Mouse (Mus musculus) kidney, adult 9 months (tissue): Measurements from ENCODE around the gene Babam2.
"Not testable (repeated sequence)": the region's sequence is repeated elsewhere in the genome, so short reads cannot be mapped to it uniquely, and the experiment has no call there.

Experiments
- DNase-seq: peaks from one replicate; pipeline ENCODE4 v3.0.0; 2022

Babam2 gene

GRCm38 (mm10) chr5:31792338-31792737, 94.9 kb downstream of the Babam2 start:
- DNase-seq = no peak

DNA sequence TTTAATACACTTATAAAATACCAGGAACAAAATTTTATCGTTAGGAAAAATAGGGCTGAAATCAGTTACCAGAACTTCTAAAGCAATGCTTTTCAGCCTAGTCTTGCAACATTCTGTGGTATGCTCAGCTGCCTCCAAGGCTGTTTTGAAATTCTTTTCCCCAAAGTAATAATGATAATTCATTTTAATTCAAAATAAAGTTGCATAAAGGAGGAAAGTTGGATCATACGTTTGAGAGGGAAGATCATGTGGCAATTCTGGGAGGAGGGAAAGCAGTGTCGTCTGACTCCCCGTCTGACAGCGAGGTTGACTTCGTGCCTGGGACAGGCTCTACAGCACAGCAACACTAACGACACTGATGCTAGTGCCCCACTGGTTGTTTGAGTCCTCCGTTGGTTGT, 95.4 kb downstream of the Babam2 start:
- no peak for DNase-seq

DNA sequence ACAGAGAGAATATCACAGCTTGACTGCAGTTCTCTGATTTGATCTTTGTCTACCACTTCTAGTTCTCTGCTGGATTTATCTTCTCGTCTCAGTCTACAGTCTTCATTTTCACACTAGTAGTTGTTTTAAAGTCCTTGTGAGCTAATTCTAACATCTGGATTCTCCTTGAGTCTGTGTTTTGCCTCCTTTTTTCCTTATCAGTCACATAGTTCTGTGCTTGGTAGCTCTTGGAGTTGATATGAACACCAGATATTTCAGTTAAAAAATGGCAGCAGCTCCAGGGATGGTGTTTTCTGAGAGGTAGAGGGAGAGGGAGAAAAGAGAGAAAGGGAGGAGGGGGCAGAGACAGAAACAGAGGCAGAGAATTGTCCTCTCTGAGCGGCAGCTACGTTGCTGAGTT, 97.9 kb downstream of the Babam2 start:
- DNase-seq = no peak

DNA sequence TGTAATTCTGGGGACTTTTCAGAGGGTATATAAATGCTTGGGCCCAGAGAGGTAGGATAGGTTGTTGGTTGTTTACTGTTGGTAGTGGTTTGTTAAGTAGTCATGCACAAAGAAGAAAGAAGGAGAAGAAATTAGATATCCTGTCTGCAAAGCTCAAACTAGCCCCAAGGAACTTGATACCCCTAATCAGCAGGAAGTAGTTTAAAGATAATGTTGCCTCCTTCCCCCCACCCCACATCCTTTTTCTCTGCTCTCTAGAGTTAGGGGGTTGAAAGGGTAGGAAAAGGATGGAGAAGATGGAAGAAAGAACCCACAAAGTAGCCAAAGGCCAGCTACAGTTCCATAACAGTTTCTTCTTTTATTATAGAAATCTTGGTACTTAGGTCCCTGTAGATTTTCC, 99.5 kb downstream of the Babam2 start:
- DNase-seq = no peak

DNA sequence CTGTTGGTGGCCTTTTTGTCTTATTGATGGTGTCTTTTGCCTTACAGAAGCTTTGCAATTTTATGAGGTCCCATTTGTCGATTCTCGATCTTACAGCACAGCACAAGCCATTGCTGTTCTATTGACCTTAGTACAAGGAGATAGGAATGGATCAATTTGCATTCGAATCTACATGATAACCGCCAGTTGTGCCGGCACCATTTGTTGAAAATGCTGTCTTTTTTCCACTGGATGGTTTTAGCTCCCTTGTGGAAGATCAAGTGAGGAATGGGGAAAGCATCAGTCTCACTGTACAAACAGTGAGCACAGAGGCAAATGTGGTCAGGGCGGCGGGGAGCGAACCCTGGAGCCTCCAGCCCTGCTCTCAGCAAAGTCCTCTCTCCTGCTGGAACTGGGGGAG, 106.7 kb downstream of the Babam2 start:
- not testable (repeated sequence) for DNase-seq

- DNase-seq = no peak
Measured at GRCm38 (mm10) chr5:31804751-31805150, 107.3 kb downstream of the Babam2 start.

GRCm38 (mm10) chr5:31807312-31807711, 109.8 kb downstream of the Babam2 start:
- no peak for DNase-seq

DNA sequence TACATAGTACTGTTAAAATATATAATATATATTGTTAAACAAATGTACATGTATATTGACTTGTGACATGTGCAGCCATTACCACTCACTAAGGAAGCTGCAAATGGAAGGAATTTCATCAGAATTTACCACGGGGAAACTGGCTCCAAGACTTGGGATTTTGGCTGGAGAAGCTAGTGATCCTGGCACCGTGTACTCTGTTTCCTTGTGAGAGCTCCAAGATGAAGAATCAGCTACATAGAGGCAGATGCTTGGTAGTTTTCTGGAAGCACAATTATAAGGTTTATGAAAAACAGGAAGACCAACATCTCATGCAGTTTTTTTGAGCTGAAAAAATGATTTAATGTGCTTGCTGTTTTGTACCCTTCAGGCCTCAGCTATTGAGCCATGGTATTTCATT, 110.8 kb downstream of the Babam2 start:
- no peak for DNase-seq

GRCm38 (mm10) chr5:31810796-31811662, 113.5 kb downstream of the Babam2 start:
- DNase-seq = peak; percentile 93

DNA sequence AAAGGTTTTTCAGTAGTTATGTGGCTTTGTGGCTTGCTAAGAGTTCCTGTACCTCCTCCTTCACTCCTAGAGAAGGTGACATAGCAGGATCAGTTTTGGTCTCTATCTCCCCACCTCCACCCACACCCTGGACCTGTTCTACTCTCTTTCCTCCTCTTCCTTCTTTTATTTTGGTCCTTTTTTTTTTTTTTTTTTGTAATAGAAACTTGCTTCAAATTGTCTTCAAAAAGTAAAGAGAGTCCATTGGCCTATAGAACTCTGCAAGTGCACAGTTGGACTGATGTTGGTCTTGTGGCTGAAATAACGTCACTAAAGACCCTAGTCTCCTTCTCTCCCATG, 114.1 kb downstream of the Babam2 start:
- no peak for DNase-seq

GRCm38 (mm10) chr5:31813156-31813675, 115.7 kb downstream of the Babam2 start:
- no peak for DNase-seq

- no peak for DNase-seq
Measured at GRCm38 (mm10) chr5:31814068-31814467, 116.6 kb downstream of the Babam2 start.

GRCm38 (mm10) chr5:31815129-31815528, 117.6 kb downstream of the Babam2 start:
- DNase-seq = no peak

DNA sequence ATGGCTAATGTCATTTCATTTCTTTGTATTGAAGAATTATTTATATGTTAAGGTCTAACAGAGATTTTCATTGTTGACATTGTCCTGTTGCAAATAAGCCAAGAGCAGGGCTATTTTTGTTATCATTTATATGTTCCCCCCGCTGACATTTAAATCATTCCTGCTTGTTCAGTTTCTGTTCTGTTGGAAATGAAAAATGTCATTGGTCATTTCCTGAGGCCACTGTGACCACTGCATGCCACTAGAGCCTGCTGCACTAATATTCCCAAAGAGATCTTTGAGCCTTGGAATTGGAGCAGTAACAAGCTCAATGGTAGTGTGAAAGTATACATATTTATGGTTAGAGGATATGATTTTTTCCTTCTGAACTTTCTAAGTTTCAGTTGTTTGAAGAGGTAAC, 118.6 kb downstream of the Babam2 start:
- DNase-seq = peak; percentile 42

DNA sequence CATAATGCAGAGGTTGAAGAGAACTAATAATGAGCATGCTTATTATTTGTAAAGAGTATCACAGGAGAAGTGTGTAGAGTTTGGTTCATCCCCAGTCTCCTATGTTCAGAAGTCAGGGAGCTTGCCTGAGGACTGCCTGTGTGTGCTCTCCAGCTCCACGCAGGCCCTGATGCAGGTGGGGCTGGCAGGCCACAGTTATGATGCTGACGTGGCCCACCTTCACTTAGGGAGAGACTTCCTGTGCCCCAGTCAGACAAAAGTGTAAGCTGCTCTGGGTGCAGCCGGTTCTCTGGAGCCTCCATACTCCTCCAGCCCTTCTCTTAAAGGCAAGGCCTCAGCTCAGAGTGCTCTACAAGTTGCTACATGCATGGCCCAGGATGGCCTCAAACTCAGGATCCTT, 123.3 kb downstream of the Babam2 start:
- DNase-seq = no peak

DNA sequence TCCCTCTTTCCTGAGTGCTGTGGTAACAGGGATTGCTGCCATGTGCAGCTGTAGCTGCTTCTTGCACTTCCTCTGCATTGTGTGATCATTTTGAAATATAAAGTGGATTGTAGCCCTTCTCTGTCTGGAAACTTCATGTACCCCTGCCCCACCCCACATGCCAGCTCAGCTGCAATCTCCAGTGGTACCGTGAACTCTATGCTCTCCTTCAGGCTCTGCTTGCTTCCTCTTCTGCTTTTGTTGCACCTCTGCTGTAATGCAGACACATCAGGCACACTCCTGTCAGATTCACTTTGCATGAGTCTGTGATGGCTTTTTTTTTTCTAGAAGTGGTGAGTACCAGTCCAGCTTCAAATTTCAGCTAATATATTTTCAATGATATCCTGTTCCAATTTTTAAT, 123.7 kb downstream of the Babam2 start:
- DNase-seq = no peak

DNA sequence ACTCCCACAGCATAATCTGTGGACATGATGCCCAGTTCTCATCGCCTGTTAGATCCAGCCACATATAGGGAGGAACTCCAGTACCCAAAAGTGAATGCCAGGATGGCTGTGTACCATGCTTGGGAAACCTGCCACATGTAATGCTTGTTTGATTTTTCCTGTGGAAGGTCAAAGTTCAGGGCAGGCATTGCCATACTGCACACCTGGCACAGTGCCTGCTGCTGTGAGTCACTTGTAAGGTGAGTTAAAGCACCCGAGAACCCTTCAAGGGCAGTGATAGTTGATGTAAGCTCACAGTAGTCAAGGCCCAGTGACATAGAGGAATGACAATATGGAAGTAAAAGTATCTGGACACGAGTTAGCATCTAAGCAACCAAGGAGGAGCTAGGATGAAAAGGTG, 126.2 kb downstream of the Babam2 start:
- no peak for DNase-seq

- no peak for DNase-seq
Measured at GRCm38 (mm10) chr5:31824126-31824525, 126.6 kb downstream of the Babam2 start.

DNA sequence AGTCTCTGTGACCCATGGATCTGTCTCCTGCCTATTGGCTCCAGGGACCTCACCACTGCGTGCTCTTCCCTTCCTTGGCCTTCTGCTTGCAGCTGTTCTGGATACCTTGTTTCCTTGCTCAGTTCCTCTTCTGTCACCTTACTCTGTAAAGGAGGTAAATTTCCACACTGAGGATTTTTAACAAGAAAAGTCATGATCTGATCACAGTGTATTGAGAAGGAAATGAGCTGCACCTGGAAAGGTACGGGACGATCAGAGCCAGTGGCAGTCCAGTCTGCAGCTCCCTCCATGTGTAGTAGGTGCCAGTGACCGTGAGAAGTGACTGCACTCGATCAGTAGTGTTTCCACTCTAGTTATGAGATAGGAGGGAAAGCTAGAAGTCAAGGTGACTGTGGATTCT, 129.8 kb downstream of the Babam2 start:
- no peak for DNase-seq

- DNase-seq = no peak
Measured at GRCm38 (mm10) chr5:31827896-31828295, 130.4 kb downstream of the Babam2 start.

- DNase-seq = no peak
Measured at GRCm38 (mm10) chr5:31828747-31829146, 131.3 kb downstream of the Babam2 start.

DNA sequence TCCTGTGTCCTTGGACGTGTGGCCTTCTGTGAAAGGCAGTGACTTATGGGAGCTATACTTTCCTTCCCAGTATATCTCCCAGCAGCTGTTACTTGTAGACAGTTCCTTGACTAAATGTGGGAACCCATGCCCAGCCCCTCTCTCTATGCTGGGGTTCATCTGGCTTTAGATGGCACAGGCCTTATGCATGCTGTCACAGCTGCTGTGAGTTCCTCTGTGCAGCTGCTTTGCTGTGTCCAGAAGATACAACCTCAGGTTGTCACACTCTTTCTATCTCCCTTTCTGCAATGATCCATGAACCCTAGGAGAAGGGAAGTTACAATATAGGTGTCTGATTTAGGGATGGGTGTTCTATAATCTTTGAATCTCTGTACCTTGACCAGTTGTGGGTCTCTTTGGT, 132.1 kb downstream of the Babam2 start:
- no peak for DNase-seq

- DNase-seq = no peak
Measured at GRCm38 (mm10) chr5:31831587-31831986, 134.1 kb downstream of the Babam2 start.

DNA sequence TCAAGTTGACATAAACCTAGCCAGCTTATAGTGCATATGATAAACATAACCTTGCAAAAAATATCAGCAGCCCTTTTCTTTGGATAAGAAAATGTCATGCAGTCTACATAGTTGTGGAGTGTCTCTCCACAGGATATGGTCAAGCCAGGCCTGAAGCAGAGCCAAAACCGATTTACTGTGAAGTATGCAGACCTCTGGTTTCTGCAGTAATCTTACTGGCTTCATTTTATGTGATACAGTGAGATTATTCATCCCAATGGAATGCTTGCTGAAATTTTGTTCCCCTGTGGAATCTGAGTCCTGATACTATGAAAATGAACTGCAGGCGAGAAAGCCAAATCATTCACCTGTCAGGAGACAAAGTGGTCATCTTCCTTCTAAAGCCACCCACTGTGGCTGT, 138.2 kb downstream of the Babam2 start:
- DNase-seq = no peak

- DNase-seq = no peak
Measured at GRCm38 (mm10) chr5:31839973-31840372, 142.5 kb downstream of the Babam2 start.
